Mouse (Mus musculus): ENCODE data around the gene Dip2a.

DNA sequence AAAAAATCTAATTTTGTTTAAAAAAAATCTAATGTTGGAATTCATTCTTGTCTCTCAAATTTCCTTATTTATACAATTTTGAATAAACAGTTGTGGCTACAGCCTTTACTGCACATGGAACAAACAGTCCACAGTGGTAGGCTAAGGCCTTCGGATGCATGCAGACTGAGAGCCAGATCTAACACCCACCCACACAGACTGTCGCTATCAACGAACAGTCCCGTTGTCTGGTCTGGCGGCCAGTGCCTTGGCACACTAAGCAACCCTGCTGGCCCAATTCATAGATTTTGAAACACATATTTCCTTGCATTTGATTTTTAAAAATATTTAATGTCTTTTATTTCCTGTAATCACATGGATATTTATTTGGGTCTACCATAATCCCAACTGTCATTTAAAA lies 45.0 kb downstream of the Dip2a start:
- no peak for TF ChIP-seq TAL1 (IDR thresholded peaks at IDR 0.05; ENCODE audit: low read length)
- TF ChIP-seq GATA1 (IDR thresholded peaks at IDR 0.05; ENCODE audit: low read length) = no peak

All from erythroblast, embryonic 14.5 days (primary cell).